Mouse (Mus musculus) forelimb bud, embryonic 11.5 days (tissue): ENCODE measurements around the gene Igsf21.

Experiments used
- DNase-seq: peaks from one replicate; pipeline ENCODE4 v3.0.0-alpha.2; 2012; ENCODE audit warnings: low read depth, low spot score

Gene Igsf21

GRCm38 (mm10) chr4:140060251-140060650 lies 186.3 kb downstream of the Igsf21 start:
- DNase-seq, result no peak

GRCm38 (mm10) chr4:140053042-140053441 lies 193.5 kb downstream of the Igsf21 start:
- no peak for DNase-seq

DNA sequence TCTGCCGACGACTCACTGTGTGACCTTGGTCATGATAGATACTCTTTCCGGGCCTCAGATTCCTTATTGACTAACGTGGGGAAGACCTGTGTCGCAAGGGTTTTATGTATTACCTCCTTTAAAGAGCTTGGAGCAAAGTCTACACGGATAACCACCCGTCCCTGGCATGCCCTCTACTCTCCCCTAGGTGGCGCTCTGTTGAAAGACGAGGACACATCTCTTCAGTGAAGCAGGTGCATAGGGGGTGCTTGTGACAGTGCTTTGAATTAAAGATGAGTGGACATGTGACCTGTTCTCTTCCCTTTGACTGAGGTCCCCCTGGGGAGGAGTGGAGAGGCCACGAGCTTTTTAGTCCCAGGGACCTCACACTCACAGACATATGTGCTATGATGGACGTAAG lies 194.0 kb downstream of the Igsf21 start:
- no peak for DNase-seq

- DNase-seq, result no peak
Observed at GRCm38 (mm10) chr4:140047807-140048362, 198.7 kb downstream of the Igsf21 start.

- no peak for DNase-seq
Observed at GRCm38 (mm10) chr4:140043953-140044352, 202.6 kb downstream of the Igsf21 start.

DNA sequence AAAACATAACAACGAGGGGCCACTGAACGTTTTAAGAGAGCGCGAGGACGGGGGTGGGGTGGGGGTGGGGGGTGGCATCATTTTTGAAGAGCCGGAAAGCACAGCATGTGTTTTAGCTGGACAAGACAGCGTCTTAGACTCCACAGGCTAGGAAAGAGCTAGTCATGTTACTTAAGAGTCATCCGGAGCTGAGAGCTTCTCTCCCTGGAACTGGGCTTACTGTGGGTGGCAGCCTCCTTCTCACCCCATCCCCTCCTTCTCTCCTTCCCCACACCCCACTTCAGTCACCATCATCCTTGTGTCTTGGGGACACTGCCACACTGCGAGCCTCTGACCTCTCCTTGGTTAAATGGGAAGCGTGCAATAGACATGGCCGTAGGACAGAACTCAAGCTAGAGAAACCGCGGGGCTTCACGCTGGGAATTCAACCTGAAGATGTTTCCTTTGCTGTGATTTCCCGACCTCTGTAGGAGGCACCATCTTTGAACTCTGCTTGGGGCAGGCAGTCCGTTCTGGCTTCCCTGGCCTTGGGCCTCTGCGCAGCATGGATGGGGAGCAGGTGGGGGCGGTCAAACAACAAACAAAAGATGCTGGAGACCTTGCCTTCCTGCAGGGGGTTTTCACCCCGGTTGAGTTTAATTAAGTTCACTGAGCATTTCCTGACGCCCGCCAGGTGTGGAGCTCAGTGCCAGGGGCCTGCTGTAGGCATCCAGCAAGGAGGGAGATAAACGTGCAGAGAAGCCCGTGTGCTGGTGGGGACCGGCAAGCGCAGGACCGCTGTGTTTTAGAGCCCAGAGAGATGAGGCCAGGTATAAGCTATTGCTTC lies 207.8 kb downstream of the Igsf21 start:
- no peak for DNase-seq

DNA sequence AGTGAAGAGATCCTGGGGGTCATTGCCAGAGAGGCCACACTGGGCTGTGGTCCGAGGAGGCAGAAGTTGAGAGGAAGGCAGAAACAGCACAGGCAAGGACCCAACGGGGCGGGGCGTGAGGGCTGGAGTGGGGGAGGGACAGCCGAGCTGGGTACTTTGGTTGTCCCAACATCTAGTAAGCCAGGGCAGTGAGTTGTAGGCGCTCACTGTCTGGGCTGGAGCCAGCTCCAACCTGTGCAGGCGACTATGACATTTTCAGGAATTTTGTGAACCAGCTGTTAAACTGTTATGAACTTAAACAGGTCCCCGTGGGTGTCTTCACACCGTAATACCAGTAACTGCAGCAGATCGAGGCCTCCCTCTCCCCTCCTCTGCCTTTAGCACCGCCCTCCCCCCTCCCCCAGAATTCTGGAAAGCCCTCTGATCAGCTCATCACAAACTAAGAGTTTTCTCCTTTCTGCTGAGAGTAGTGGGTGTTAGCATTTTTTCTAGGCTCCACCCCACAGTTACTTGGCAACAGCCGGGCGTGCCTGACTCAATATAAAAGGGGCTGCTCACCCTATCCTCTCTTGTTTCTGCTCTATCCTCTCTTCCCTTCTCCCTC lies 208.7 kb downstream of the Igsf21 start:
- no peak for DNase-seq

DNA sequence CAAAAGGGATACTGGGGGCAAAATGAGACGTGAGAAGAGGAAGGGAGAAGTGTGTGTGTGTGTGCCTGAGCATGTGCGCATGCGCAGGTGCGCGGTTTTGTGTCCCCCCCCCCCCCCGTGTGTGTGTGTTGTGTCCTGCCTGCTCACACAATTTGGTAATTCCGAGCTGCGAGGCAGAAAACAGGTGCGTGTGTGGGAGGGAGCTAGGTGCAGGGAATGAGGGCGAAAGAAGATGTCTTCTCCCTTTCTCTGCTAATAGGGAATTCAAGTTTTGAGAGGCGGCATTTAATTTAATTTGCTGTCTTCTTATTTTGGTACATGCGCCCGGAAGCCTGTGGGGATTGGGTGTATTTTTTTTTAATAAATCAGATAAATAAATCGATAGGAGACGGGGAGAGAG lies 211.4 kb downstream of the Igsf21 start:
- no peak for DNase-seq

- DNase-seq, result peak; percentile 46
Observed at GRCm38 (mm10) chr4:140033394-140033793, 213.2 kb downstream of the Igsf21 start.

GRCm38 (mm10) chr4:140030415-140030814 lies 216.2 kb downstream of the Igsf21 start:
- peak; percentile 67 for DNase-seq

- no peak for DNase-seq
Observed at GRCm38 (mm10) chr4:140030040-140030386, 216.6 kb downstream of the Igsf21 start.

- DNase-seq, result no peak
Observed at GRCm38 (mm10) chr4:140029324-140030039, 217.1 kb downstream of the Igsf21 start.

DNA sequence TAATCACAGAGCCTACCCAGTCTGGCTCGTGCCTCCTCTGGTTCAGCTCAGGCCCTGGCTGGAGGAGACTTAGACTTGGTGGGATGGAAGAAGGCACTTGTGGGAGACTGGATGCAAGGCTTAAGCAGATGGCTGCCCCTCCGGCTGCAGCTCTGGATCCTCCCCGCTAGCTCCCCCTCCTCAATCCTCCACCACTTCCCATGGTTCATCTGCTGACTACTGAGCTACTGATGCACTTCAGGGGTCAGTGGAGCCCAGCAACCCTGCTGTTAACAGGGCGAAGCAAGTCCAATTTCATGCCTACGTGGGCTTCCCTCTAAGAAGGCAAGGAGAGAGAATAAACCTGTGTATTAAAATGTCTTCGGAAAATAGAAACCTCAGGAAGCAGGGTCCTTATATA lies 222.8 kb downstream of the Igsf21 start:
- DNase-seq, result no peak

DNA sequence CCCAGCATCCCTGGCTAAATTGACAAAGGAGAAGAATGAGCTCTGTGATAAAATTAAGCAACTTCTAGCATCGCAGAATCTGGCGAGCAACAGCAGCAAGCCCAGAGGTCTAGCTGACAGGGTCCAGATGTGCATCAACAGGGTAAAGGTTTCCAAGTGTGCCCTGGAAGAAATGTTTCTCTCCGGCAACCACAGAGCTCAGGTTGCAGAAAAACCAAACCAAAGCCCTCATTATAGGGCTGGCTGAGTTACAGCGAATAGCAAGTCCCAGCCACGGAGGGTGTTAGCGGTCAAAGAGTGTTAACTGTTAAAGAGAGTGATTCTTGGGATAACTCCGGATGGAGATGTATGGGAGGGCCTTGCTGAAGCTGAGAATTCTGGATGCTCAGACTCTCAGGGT lies 230.7 kb downstream of the Igsf21 start:
- DNase-seq, result no peak

DNA sequence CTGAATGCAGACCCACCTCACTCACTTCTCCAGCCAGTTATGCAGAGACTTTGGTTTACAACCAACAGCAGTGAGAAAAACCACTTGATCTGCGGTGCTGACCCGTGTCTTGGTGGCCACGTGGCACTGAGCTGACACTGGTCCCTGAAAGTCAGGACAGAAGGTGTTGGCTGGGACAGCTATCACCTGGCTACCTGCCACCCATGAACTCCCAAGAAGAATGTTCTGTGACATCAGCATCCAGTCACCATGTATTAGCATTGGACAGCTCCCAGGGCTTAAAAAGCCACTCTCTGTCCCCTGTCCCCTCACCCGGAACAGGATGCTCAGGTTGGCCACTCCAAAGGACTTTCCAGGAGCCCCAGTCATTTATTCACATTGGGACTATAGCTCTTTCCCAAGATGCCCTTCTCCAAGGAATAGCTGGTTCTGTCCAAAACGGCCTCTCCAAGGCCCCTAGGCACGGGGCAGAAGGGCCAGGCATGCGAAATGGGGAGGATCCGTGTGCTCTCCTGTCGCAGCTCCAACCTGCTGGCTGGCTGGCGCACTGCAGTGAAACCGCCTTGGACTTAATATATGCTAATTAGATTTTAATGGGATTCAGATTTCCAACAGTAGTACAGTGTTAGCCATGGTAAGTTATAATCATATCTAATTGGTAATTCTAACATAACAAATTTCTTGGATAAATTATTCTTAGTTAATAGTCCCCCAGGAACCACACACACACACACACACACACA lies 235.7 kb downstream of the Igsf21 start:
- DNase-seq, result no peak

- DNase-seq, result no peak
Observed at GRCm38 (mm10) chr4:140004932-140005331, 241.7 kb downstream of the Igsf21 start.

DNA sequence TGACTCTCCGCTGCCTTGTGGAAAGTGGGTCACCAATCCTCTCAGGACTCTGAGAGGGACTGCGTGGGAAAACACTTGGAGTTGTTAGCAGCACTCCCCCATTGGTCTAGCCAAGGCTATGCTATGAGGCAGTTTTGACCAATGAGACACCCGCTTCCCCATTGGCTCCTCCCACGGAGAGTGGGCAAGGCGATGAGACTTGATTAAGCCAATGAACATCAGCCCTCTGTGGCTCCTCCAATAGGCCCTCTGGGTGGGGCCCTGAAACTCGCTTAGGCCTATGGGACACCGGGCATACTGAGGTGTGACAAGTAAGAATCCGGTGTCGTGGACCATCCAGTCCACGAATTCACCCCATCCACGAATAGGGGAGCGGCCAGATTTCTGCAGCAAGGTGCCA lies 242.4 kb downstream of the Igsf21 start:
- peak; percentile 54 for DNase-seq

DNA sequence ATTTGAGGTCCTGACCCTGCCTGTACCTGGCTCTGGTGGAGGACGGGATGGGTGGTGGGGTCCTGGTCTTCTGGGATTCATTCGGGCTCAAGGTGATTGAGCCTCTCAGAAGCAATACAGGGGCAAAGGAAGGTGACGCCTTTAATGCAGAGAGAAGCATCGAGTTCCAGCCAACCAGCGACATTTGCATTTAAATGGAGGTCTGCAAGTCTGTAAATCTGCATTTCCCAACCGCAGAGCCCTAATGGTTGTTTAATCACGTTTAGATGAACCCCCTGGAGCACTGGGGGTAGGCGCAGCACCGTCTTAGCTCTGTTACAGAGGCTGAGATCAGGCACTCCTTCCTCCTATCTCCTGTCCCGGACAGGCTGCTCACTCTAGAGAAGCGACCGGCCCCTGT lies 244.5 kb downstream of the Igsf21 start:
- DNase-seq, result no peak

GRCm38 (mm10) chr4:140000911-140001310 lies 245.7 kb downstream of the Igsf21 start:
- DNase-seq, result no peak

GRCm38 (mm10) chr4:139999033-139999432 lies 247.6 kb downstream of the Igsf21 start:
- no peak for DNase-seq

DNA sequence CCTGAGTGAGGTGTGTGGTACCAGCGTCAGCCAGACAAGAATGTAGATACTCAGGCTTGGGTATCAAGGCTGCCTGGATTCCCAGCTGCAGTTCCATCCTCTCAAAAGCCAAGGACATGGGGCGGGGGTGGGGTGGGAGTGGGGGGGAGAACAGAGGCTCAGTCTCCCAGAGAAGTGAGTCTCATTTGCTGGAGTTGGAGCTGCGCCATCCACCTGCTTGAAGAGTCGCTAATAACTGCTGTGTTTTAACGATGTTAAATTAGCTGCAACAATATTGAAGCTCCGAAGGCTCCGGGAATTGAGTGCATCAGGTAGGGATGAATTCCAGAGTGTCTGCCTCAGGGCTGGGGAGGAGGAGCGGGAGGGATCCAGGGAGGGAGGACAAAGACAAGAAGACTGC lies 250.9 kb downstream of the Igsf21 start:
- no peak for DNase-seq
